Mouse (Mus musculus): Measurements from ENCODE around the gene Fam214b. TPM values are rescaled to one million over a fixed set of nuclear protein-coding genes. Genes with fewer than 3 reads are reported as not detected.

Gene Fam214b
- total and polyA plus RNA-seq, 2 experiments from 2014 or later, result 32.3 to 48.7 TPM

DNA sequence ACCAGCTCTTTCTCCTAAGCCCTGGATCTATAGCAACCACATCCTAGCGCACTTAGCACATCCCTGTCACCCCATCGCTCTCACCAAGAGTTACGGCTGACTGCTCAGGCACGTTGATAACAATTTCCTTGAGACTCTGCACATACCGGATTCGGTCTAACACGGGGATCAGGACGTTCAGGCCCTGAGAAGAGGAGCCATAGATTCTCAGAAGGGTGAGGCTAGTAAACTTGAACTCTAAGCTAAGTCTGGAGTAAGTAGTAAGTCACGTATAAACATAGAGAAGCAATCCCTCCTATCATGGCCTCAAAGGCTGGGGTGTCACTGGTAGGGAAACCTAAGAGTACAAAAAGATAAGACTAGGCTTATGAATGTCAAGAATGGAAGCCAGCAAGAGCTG is 15.7 kb downstream of the Fam214b start:
- Histone ChIP-seq H3K27me3 (ENCODE audit: insufficient read depth, low read length) (no peaks in the 10 kb centered on the region), H3K9me3 (ENCODE audit: low read length) (no peaks in the 10 kb centered on the region), H3K4me1 (ENCODE audit: insufficient read depth, low read length) (0 out of 2 replicates have a peak, but pooled peaks cover 4% of the 10 kb centered on the region), H3K27ac (ENCODE audit: low read depth, low read length) (peak overlapping the region; percentile 84; the same call in 1 of the 2 replicates), H3K36me3 (ENCODE audit: insufficient read depth, low read length) (peaks cover 28% of the 10 kb centered on the region), H3K9ac (replicated peaks; ENCODE audit: low read length, poor library complexity, severe bottlenecking) (peak overlapping the region; percentile 88), H3K4me3 (ENCODE audit: low read depth, low read length) (peak overlapping the region; percentile 69), H3K4me2 (ENCODE audit: low read depth, low read length, poor library complexity, severe bottlenecking) (peak overlapping the region; percentile 62)
- WGBS, result 81% methylated on average over 9 of the region's 9 CpGs
- no peak for TF ChIP-seq CTCF (IDR thresholded peaks at IDR 0.05)
- DNase-seq (ENCODE audit: low spot score) (no peak), ATAC-seq (ENCODE audit: low FRiP score) (no peak)

DNA sequence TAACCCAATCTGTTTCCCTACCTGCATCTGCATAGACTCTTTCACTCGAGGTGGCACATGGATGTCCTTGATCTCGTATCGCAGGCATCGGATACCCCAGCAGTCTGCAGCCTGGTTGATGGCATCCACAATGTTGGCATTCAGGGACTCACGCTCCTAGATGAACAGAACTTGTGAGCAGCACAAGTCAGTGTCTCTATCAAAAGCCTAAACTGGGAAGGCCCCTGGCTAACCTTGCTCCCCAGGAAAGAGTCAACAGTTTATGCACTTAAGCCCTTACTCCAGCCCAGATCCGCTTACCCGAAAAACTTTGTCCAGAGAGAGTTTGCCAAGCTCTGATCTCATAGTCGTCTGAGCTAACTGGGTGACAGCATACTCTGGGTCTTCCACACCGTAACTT is 16.3 kb downstream of the Fam214b start:
- no peak for TF ChIP-seq CTCF (IDR thresholded peaks at IDR 0.05)
- no peak overlapping the region for H3K4me3 ChIP-seq (ENCODE audit: low read depth, low read length)
- WGBS, result 94% methylated on average over 9 of the region's 9 CpGs

DNA sequence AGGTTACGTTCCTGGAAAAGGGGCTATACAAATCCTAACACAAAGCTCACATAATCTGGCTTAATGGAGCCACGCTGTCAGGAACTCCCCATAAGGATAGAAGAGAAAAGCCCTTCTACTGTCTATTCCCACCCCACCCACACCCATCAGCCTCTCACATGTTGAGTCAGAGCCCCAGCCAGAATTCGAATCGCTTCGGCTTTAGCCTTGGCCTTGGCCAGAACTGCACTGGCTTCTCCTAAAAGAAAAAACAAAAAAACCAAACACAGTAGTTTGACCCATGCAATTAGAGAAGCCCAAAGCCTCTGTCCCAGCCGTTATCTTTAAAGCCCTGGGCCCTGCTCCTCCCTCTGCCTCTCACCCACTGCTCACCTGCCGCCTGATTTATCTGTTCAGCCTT is 16.9 kb downstream of the Fam214b start:
- DNase-seq (ENCODE audit: low spot score) (no peak), ATAC-seq (ENCODE audit: low FRiP score) (no peak)
- Histone ChIP-seq H3K4me3 (ENCODE audit: low read depth, low read length) (no peak overlapping the region), H3K27ac (ENCODE audit: low read depth, low read length) (no peak overlapping the region), H3K4me1 (ENCODE audit: insufficient read depth, low read length) (peaks cover 11% of the 10 kb centered on the region), H3K9me3 (ENCODE audit: low read length) (no peaks in the 10 kb centered on the region), H3K27me3 (ENCODE audit: insufficient read depth, low read length) (no peaks in the 10 kb centered on the region), H3K4me2 (ENCODE audit: low read depth, low read length, poor library complexity, severe bottlenecking) (no peak overlapping the region), H3K9ac (replicated peaks; ENCODE audit: low read length, poor library complexity, severe bottlenecking) (no peak overlapping the region), H3K36me3 (ENCODE audit: insufficient read depth, low read length) (peaks cover 28% of the 10 kb centered on the region)
- 93% methylated on average over 7 of the region's 7 CpGs for WGBS
- TF ChIP-seq CTCF (IDR thresholded peaks at IDR 0.05), result no peak

More for the DNA sequence above, 16.3 kb downstream of the Fam214b start:
- Histone ChIP-seq H3K27ac (ENCODE audit: low read depth, low read length) (no peak overlapping the region), H3K4me1 (ENCODE audit: insufficient read depth, low read length) (peaks cover 5% of the 10 kb centered on the region), H3K4me2 (ENCODE audit: low read depth, low read length, poor library complexity, severe bottlenecking) (no peak overlapping the region), H3K9me3 (ENCODE audit: low read length) (no peaks in the 10 kb centered on the region), H3K9ac (replicated peaks; ENCODE audit: low read length, poor library complexity, severe bottlenecking) (no peak overlapping the region; the same call in 1 of the 2 replicates), H3K36me3 (ENCODE audit: insufficient read depth, low read length) (peaks cover 28% of the 10 kb centered on the region), H3K27me3 (ENCODE audit: insufficient read depth, low read length) (no peaks in the 10 kb centered on the region)
- ATAC-seq (ENCODE audit: low FRiP score) (no peak), DNase-seq (ENCODE audit: low spot score) (no peak)

DNA sequence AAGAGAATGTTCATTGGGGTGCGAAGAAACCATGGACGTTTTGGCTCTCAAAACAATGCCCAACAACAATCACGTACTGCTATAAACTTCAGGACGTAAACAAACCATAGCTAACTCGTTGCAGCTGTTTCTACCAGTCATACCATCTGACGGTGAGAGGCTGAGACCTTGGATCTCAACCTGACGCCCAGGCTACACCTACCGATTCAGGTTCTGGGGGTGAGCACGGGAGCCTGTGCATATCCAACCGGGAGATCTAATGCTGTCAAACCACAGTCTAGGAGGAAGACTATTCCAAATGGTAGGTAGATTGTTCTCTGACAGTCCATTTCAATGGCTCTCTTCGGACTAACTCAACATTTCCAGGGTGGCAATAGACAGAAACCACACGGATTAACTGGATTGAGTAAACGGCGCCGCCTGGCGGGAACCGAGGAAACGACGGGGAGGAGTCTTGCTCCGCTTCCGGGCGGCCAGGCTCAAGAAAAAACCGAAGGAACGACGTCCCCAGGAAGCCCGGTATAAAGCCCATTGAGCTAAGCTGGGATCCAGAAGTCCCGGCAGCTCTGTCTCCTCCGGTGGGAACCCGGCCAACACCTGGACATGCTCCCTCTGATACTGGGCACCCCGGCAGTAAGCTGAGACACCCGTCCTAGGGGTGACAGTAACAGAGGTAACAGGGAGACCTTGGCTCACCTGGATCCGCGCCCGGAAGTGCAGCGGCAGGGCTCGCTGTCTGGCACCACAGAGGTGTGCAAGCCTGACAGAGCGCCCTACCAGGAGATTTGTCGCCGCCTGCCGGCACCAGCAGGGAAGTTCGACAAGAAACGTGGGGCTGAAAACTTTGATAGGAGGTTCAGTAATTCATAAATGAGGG is 20.7 kb downstream of the Fam214b start, which contains the start of gene Pigo:
Gene Pigo, minus strand, starts transcription at position 736 of the 877 bp plus-strand sequence.
- H3K36me3 ChIP-seq (ENCODE audit: insufficient read depth, low read length), result peaks cover 49% of the 10 kb centered on the region
- 8% methylated on average over 42 of the region's 42 CpGs for WGBS

DNA sequence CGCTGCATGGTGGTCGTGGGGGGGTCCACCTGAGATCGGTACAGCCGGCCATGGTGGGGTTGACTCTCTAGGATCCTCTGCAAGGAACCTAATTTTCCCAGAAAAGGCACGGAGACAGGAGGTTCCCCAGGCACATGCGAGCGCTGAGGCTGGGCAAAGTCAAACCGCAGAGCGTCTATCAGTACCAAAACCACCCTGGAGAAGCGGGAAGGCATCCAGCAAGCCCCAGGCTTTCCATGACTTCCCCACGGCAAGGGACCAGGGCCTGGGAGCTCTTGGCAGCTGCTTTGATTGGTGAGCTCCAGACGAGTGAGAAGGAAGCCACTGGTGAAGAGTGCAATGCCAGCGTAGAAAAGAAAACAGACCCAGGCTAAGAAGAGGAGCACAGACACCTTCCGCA is 21.3 kb downstream of the Fam214b start:
- peaks cover 8% of the 10 kb centered on the region for H3K4me1 ChIP-seq (ENCODE audit: insufficient read depth, low read length)
- H3K4me2 ChIP-seq (ENCODE audit: low read depth, low read length, poor library complexity, severe bottlenecking), result peak overlapping the region; percentile 69
- peaks cover 53% of the 10 kb centered on the region for H3K36me3 ChIP-seq (ENCODE audit: insufficient read depth, low read length)
- peak overlapping the region; percentile 57; the same call in 1 of the 2 replicates for H3K9ac ChIP-seq (replicated peaks; ENCODE audit: low read length, poor library complexity, severe bottlenecking)
- peak overlapping the region; percentile 91 for H3K27ac ChIP-seq (ENCODE audit: low read depth, low read length)
- no peak for TF ChIP-seq CTCF (IDR thresholded peaks at IDR 0.05)
- H3K27me3 ChIP-seq (ENCODE audit: insufficient read depth, low read length), result no peaks in the 10 kb centered on the region
- no peak for ATAC-seq (ENCODE audit: low FRiP score)
- peak overlapping the region; percentile 56 for H3K4me3 ChIP-seq (ENCODE audit: low read depth, low read length)
- no peak for DNase-seq (ENCODE audit: low spot score)
- no peaks in the 10 kb centered on the region for H3K9me3 ChIP-seq (ENCODE audit: low read length)
- WGBS, result 79% methylated on average over 14 of the region's 14 CpGs

More for the DNA sequence above, 20.7 kb downstream of the Fam214b start, which contains the start of gene Pigo:
- Histone ChIP-seq H3K4me3 (ENCODE audit: low read depth, low read length) (peak within 1 kb of the TSS; percentile 56), H3K9ac (replicated peaks; ENCODE audit: low read length, poor library complexity, severe bottlenecking) (peak within 1 kb of the TSS; percentile 57), H3K27me3 (ENCODE audit: insufficient read depth, low read length) (no peaks in the 10 kb centered on the region), H3K9me3 (ENCODE audit: low read length) (no peaks in the 10 kb centered on the region), H3K4me2 (ENCODE audit: low read depth, low read length, poor library complexity, severe bottlenecking) (peak within 1 kb of the TSS; percentile 69), H3K4me1 (ENCODE audit: insufficient read depth, low read length) (peaks cover 9% of the 10 kb centered on the region), H3K27ac (ENCODE audit: low read depth, low read length) (peak within 1 kb of the TSS; percentile 91)
- DNase-seq (ENCODE audit: low spot score) (peak; percentile 97), ATAC-seq (ENCODE audit: low FRiP score) (peak; percentile 91)
- TF ChIP-seq CTCF (IDR thresholded peaks at IDR 0.05), result peak; percentile 86

DNA sequence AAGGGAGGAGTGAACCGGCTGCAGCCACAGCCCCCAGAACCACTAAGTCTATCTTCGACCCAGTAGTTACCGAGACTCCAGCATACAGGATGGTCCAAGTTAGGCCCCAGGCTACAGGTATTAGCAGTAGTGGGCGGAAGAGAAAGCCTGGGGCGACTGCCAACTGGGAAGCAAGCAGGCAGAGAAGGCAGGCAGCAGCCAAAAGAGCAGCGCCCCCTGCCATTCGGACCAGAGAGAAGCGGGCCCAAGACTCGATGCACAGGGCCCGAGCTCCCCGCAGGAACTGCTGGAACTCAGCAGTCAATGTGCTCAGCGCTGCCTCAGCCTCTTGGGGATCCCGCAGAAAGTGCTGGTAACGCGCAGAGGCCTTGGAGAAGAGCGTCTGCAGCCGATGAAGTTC is 24.7 kb downstream of the Fam214b start:
- no peak overlapping the region for H3K27ac ChIP-seq (ENCODE audit: low read depth, low read length)
- H3K9me3 ChIP-seq (ENCODE audit: low read length), result no peaks in the 10 kb centered on the region
- TF ChIP-seq CTCF (IDR thresholded peaks at IDR 0.05), result no peak
- H3K36me3 ChIP-seq (ENCODE audit: insufficient read depth, low read length), result peaks cover 55% of the 10 kb centered on the region
- H3K27me3 ChIP-seq (ENCODE audit: insufficient read depth, low read length), result no peaks in the 10 kb centered on the region
- ATAC-seq (ENCODE audit: low FRiP score) (no peak), DNase-seq (ENCODE audit: low spot score) (no peak)
- no peak overlapping the region for H3K9ac ChIP-seq (replicated peaks; ENCODE audit: low read length, poor library complexity, severe bottlenecking)
- no peak overlapping the region for H3K4me2 ChIP-seq (ENCODE audit: low read depth, low read length, poor library complexity, severe bottlenecking)
- 71% methylated on average over 17 of the region's 17 CpGs for WGBS
- no peak overlapping the region for H3K4me3 ChIP-seq (ENCODE audit: low read depth, low read length)
- peaks cover 8% of the 10 kb centered on the region for H3K4me1 ChIP-seq (ENCODE audit: insufficient read depth, low read length)
